Mouse (Mus musculus): Measurements from ENCODE around the gene Smad3. TPM values are rescaled to one million over a fixed set of nuclear protein-coding genes. Genes with fewer than 3 reads are reported as not detected.

Smad3 gene
- total and polyA plus RNA-seq, 3 experiments = 0.81 to 1.5 (median 1.2) TPM

GRCm38 (mm10) chr9:63746980-63747379 is 10.8 kb downstream of the Smad3 start:
- no peaks in the 10 kb centered on the region for H3K9me3 ChIP-seq (replicated peaks; ENCODE audit: low read length)
- no peak overlapping the region for H3K9ac ChIP-seq (ENCODE audit: insufficient read depth, low read depth)
- H3K4me3 ChIP-seq (replicated peaks in 1 of 3; ENCODE audit: low read depth in 2 of 3, low read length in 2 of 3, poor library complexity in 1 of 3) = no peak overlapping the region
- no peak overlapping the region for H3K27ac ChIP-seq (ENCODE audit: insufficient read depth, low read depth)
- H3K4me1 ChIP-seq (ENCODE audit: control insufficient read depth in 1 of 2, insufficient read depth in 2 of 2) = peaks cover 6 to 11% of the 10 kb centered on the region in 2 experiments
- TF ChIP-seq MEF2A (IDR thresholded peaks at IDR 0.05; ENCODE audit: borderline replicate concordance, low read depth, low read length) (no peak), EP300 (IDR thresholded peaks at IDR 0.05; ENCODE audit: low read length) (no peak), HCFC1 (IDR thresholded peaks at IDR 0.05; ENCODE audit: low read depth, low read length) (no peak), TBP (conservative IDR thresholded peaks at IDR 0.05; ENCODE audit: low read depth, low read length) (no peak), USF1 (IDR thresholded peaks at IDR 0.05; ENCODE audit: low read depth, low read length) (no peak), ZNF384 (IDR thresholded peaks at IDR 0.05; ENCODE audit: low read depth, low read length) (no peak), RCOR1 (conservative IDR thresholded peaks at IDR 0.05; ENCODE audit: low read depth, low read length) (no peak), MXI1 (IDR thresholded peaks at IDR 0.05; ENCODE audit: low read depth, low read length) (no peak), JUND (conservative IDR thresholded peaks at IDR 0.05; ENCODE audit: low read depth, low read length) (no peak), NELFE (IDR thresholded peaks at IDR 0.05; ENCODE audit: low read depth, low read length) (no peak), MAX (IDR thresholded peaks at IDR 0.05; ENCODE audit: low read length) (no peak), ZKSCAN1 (IDR thresholded peaks at IDR 0.05; ENCODE audit: borderline replicate concordance, low read depth, low read length) (no peak), RAD21 (IDR thresholded peaks at IDR 0.05; ENCODE audit: low read depth, low read length) (no peak), SIN3A (IDR thresholded peaks at IDR 0.05; ENCODE audit: low read length) (no peak), CHD2 (IDR thresholded peaks at IDR 0.05; ENCODE audit: low read length) (no peak), POLR2A (IDR thresholded peaks at IDR 0.05; ENCODE audit: low read depth, low read length) (no peak)
- in situ Hi-C loops (cut with MboI; ENCODE audit: low pct_ligation_motif_present, low pct_unique_long_range_greater_than_20kb, low sequenced_read_pairs) (no loop called here), dilution Hi-C loops (cut with MboI; ENCODE audit: extremely low pct_ligation_motif_present, extremely low pct_unique_long_range_greater_than_20kb, low sequenced_read_pairs) (no loop called here)
- no peak overlapping the region for H3K4me2 ChIP-seq (ENCODE audit: insufficient read depth, low read depth, poor library complexity, severe bottlenecking)
- H3K27me3 ChIP-seq (replicated peaks) = peaks cover 25% of the 10 kb centered on the region
- DNase-seq (ENCODE audit: extremely low read depth) = no peak
- H3K79me2 ChIP-seq (replicated peaks; ENCODE audit: control insufficient read depth, extremely low read depth, insufficient read depth, poor library complexity, severe bottlenecking) = no peaks in the 10 kb centered on the region
- no peaks in the 10 kb centered on the region for H3K36me3 ChIP-seq (replicated peaks in 1 of 2; ENCODE audit: control insufficient read depth in 1 of 2, insufficient read depth in 1 of 2, low read length in 1 of 2)

GRCm38 (mm10) chr9:63745821-63746632 is 11.8 kb downstream of the Smad3 start:
- in situ Hi-C loops (cut with MboI; ENCODE audit: low pct_ligation_motif_present, low pct_unique_long_range_greater_than_20kb, low sequenced_read_pairs) = no loop called here
- Histone ChIP-seq H3K4me3 (replicated peaks in 1 of 3; ENCODE audit: low read depth in 2 of 3, low read length in 2 of 3, poor library complexity in 1 of 3) (no peak overlapping the region), H3K4me2 (ENCODE audit: insufficient read depth, low read depth, poor library complexity, severe bottlenecking) (no peak overlapping the region), H3K27me3 (replicated peaks) (peaks cover 30% of the 10 kb centered on the region), H3K4me1 (ENCODE audit: control insufficient read depth in 1 of 2, insufficient read depth in 2 of 2) (peaks cover 12 to 18% of the 10 kb centered on the region in 2 experiments), H3K9me3 (replicated peaks; ENCODE audit: low read length) (no peaks in the 10 kb centered on the region), H3K9ac (ENCODE audit: insufficient read depth, low read depth) (no peak overlapping the region), H3K36me3 (replicated peaks in 1 of 2; ENCODE audit: control insufficient read depth in 1 of 2, insufficient read depth in 1 of 2, low read length in 1 of 2) (no peaks in the 10 kb centered on the region), H3K27ac (ENCODE audit: insufficient read depth, low read depth) (no peak overlapping the region), H3K79me2 (replicated peaks; ENCODE audit: control insufficient read depth, extremely low read depth, insufficient read depth, poor library complexity, severe bottlenecking) (no peaks in the 10 kb centered on the region)
- DNase-seq (ENCODE audit: extremely low read depth) = no peak
- dilution Hi-C loops (cut with MboI; ENCODE audit: extremely low pct_ligation_motif_present, extremely low pct_unique_long_range_greater_than_20kb, low sequenced_read_pairs) = no loop called here
- TF ChIP-seq ZMIZ1 (IDR thresholded peaks at IDR 0.05; ENCODE audit: low read depth, low read length) = no peak
- no peak for TF ChIP-seq MAX (IDR thresholded peaks at IDR 0.05; ENCODE audit: low read length)
- TF ChIP-seq USF2 (conservative IDR thresholded peaks at IDR 0.05; ENCODE audit: low read depth, low read length) = no peak
- no peak for TF ChIP-seq TCF12 (IDR thresholded peaks at IDR 0.05; ENCODE audit: low read depth, low read length)
- no peak for TF ChIP-seq MAZ (IDR thresholded peaks at IDR 0.05; ENCODE audit: low read depth, low read length)
- TF ChIP-seq ELF1 (IDR thresholded peaks at IDR 0.05; ENCODE audit: low read depth, low read length) = no peak
- no peak for TF ChIP-seq JUN (IDR thresholded peaks at IDR 0.05; ENCODE audit: insufficient read depth, low read depth, low read length)
- no peak for TF ChIP-seq KAT2A (IDR thresholded peaks at IDR 0.05; ENCODE audit: insufficient replicate concordance, low read length)
- TF ChIP-seq IRF4 (IDR thresholded peaks at IDR 0.05; ENCODE audit: low read depth, low read length) = no peak

All from CH12.LX (cell line).